Mouse (Mus musculus): ENCODE measurements around the gene Naa25. TPM values are rescaled to one million over a fixed set of nuclear protein-coding genes. Genes with fewer than 3 reads are reported as not detected.

Gene Naa25
- polyA plus RNA-seq (2014; fragmentation: Illumina TruSeq; extraction: RNeasy Lipid Tissue Mini Kit (QIAGEN cat#74804); ENCODE audit: low read depth, low replicate concordance), result 15.9 TPM

GRCm38 (mm10) chr5:121397187-121398145, at the start of gene Naa25:
TSS of gene Naa25 (plus strand) at chr5:121397936.

GRCm38 (mm10) chr5:121385461-121386119, 12.1 kb upstream of the Naa25 start, which contains the start of gene Trafd1:
TSS of gene Trafd1 (minus strand) at chr5:121385632.

GRCm38 (mm10) chr5:121451644-121452025, 53.9 kb downstream of the Naa25 start, which contains the start of gene Tmem116:
TSS of gene Tmem116 (plus strand) at chr5:121451893.

GRCm38 (mm10) chr5:121452026-121452869, 54.5 kb downstream of the Naa25 start, which contains the start of gene Erp29:
TSS of gene Erp29 (minus strand) at chr5:121452506.

Other genes starting within 250 kb of the Naa25 start
- gene Ptpn11, start 206.5 kb upstream of the Naa25 start, polyA plus RNA-seq (2014; fragmentation: Illumina TruSeq; extraction: RNeasy Lipid Tissue Mini Kit (QIAGEN cat#74804); ENCODE audit: low read depth, low replicate concordance), result 120 TPM
- gene Rpl6, start 193.5 kb upstream of the Naa25 start, polyA plus RNA-seq (2014; fragmentation: Illumina TruSeq; extraction: RNeasy Lipid Tissue Mini Kit (QIAGEN cat#74804); ENCODE audit: low read depth, low replicate concordance), result 459 TPM
- gene Hectd4, start 177.7 kb upstream of the Naa25 start, polyA plus RNA-seq (2014; fragmentation: Illumina TruSeq; extraction: RNeasy Lipid Tissue Mini Kit (QIAGEN cat#74804); ENCODE audit: low read depth, low replicate concordance), result 10.0 TPM
- 72.0 TPM for gene Trafd1, start 12.3 kb upstream of the Naa25 start, polyA plus RNA-seq (2014; fragmentation: Illumina TruSeq; extraction: RNeasy Lipid Tissue Mini Kit (QIAGEN cat#74804); ENCODE audit: low read depth, low replicate concordance)
- 8.3 TPM for gene Tmem116, start 54.0 kb downstream of the Naa25 start, polyA plus RNA-seq (2014; fragmentation: Illumina TruSeq; extraction: RNeasy Lipid Tissue Mini Kit (QIAGEN cat#74804); ENCODE audit: low read depth, low replicate concordance)
- 85.9 TPM for gene Erp29, start 54.6 kb downstream of the Naa25 start, polyA plus RNA-seq (2014; fragmentation: Illumina TruSeq; extraction: RNeasy Lipid Tissue Mini Kit (QIAGEN cat#74804); ENCODE audit: low read depth, low replicate concordance)
- not detected for gene Adam1b, start 105.5 kb downstream of the Naa25 start, polyA plus RNA-seq (2014; fragmentation: Illumina TruSeq; extraction: RNeasy Lipid Tissue Mini Kit (QIAGEN cat#74804); ENCODE audit: low read depth, low replicate concordance)
- gene Adam1a, start 147.5 kb downstream of the Naa25 start, polyA plus RNA-seq (2014; fragmentation: Illumina TruSeq; extraction: RNeasy Lipid Tissue Mini Kit (QIAGEN cat#74804); ENCODE audit: low read depth, low replicate concordance), result 4.3 TPM
- gene Gm42878, start 147.5 kb downstream of the Naa25 start, polyA plus RNA-seq (2014; fragmentation: Illumina TruSeq; extraction: RNeasy Lipid Tissue Mini Kit (QIAGEN cat#74804); ENCODE audit: low read depth, low replicate concordance), result not detected
- 107 TPM for gene Mapkapk5, start 148.0 kb downstream of the Naa25 start, polyA plus RNA-seq (2014; fragmentation: Illumina TruSeq; extraction: RNeasy Lipid Tissue Mini Kit (QIAGEN cat#74804); ENCODE audit: low read depth, low replicate concordance)
- gene Aldh2, start 195.9 kb downstream of the Naa25 start, polyA plus RNA-seq (2014; fragmentation: Illumina TruSeq; extraction: RNeasy Lipid Tissue Mini Kit (QIAGEN cat#74804); ENCODE audit: low read depth, low replicate concordance), result 503 TPM
- gene Acad12, start 221.0 kb downstream of the Naa25 start, polyA plus RNA-seq (2014; fragmentation: Illumina TruSeq; extraction: RNeasy Lipid Tissue Mini Kit (QIAGEN cat#74804); ENCODE audit: low read depth, low replicate concordance), result 99.9 TPM

Measured in heart, adult 10 weeks (tissue).